Mouse (Mus musculus) midbrain, embryonic 10.5 days (tissue): Measurements from ENCODE around the gene Pbrm1. TPM values are rescaled to one million over a fixed set of nuclear protein-coding genes. Genes with fewer than 3 reads are reported as not detected.

ENCODE experiments used
- DNase-seq: peaks from one replicate; pipeline ENCODE4 v3.0.0-alpha.2; 2017; ENCODE audit warnings: low spot score
- H3K27ac ChIP-seq: fragments of 300-500 bp; sonication (generic); replicated peaks from 2 replicates; pipeline ENCODE4 v1.5.1; 2016; ENCODE audit warnings: mild to moderate bottlenecking
- H3K27me3 ChIP-seq: fragments of 300-500 bp; sonication (generic); 2 replicates; pipeline ENCODE4 v1.6.1; 2016; ENCODE audit warnings: low read depth, mild to moderate bottlenecking; ENCODE audit not compliant: poor library complexity, severe bottlenecking
- H3K36me3 ChIP-seq: fragments of 300-500 bp; sonication (generic); 2 replicates; pipeline ENCODE4 v1.6.1; 2016; ENCODE audit warnings: mild to moderate bottlenecking, moderate library complexity
- H3K4me1 ChIP-seq: fragments of 300-500 bp; sonication (generic); 2 replicates; pipeline ENCODE4 v1.6.1; 2016
- H3K4me3 ChIP-seq: fragments of 300-500 bp; sonication (generic); 2 replicates; pipeline ENCODE4 v1.5.1; 2016; ENCODE audit warnings: mild to moderate bottlenecking, moderate library complexity
- H3K9me3 ChIP-seq: fragments of 300-500 bp; sonication (generic); replicated peaks from 2 replicates; pipeline ENCODE4 v1.6.1; 2016; ENCODE audit warnings: mild to moderate bottlenecking
- WGBS: fragments of 180-500 bp; shearing (Covaris S2); methylation state at CpG from one replicate; pipeline ENCODE4 v1.1.7; 2016; 5-methylcytosine and 5-hydroxymethylcytosine counted together
- polyA plus RNA-seq: library from polyadenylated mRNA; unstranded; fragments of >200 nt; fragmentation: Nextera tagmentation; extraction: Ambion mirVana; gene quantifications from 2 replicates; pipeline ENCODE4 v1.2.1, GENCODE M21; 2016

Pbrm1 gene
- polyA plus RNA-seq, 1 experiment from 2014 or later = 158 TPM

DNA sequence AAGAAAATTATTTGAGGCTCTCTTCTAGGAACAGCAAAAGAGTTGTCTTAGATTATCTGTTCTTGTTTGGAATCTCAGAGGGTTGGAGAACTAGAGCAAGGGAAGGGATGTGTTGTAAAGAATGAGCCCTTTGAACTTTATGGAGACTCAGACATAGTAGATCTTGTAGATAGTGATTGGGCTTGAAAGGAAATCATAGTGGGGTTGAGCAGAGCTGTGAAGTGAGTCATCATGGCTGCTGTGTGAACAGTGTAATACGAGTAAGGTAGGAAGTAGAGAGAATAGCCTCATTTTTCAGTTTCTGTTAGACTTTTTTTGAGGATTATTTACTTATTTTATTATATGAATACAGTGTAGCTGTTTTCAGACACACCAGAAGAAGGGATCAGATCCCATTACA, 71.0 kb downstream of the Pbrm1 start:
- Histone ChIP-seq H3K4me3 (no peak overlapping the region), H3K9me3 (no peaks in the 10 kb centered on the region), H3K27me3 (no peaks in the 10 kb centered on the region), H3K36me3 (peaks cover 99% of the 10 kb centered on the region), H3K27ac (no peak overlapping the region), H3K4me1 (no peaks in the 10 kb centered on the region)
- 96% methylated on average over 1 of the region's 1 CpGs for WGBS
- no peak for DNase-seq

- DNase-seq = no peak
- H3K27ac ChIP-seq = no peak overlapping the region
- peaks cover 95% of the 10 kb centered on the region for H3K36me3 ChIP-seq
- H3K4me3 ChIP-seq = no peak overlapping the region
- 94% methylated on average over 2 of the region's 2 CpGs for WGBS
- no peaks in the 10 kb centered on the region for H3K9me3 ChIP-seq
- H3K4me1 ChIP-seq = no peaks in the 10 kb centered on the region
- no peaks in the 10 kb centered on the region for H3K27me3 ChIP-seq
These were observed 86.2 kb downstream of the Pbrm1 start for GRCm38 (mm10) chr14:31105156-31105555.

DNA sequence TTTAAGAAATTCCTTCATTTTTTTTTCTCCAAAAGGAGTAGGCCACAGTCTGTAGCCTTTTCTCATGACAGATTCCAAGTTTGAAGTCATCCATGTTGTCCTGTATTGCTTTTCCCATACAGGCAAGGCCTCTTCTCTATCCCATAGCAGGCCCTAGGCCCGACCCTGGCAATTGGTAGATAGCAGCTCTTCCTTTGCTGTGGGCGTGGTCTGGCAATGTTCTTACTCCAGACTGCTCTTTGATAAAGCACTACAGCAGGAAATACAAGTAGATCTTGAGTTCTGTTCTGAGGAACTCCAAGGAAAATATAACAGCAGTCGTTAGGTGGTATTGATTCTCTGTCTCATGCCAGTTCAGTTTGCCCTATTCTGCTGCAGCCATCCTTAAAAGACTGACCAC, 91.7 kb downstream of the Pbrm1 start:
- no peak overlapping the region for H3K27ac ChIP-seq
- no peaks in the 10 kb centered on the region for H3K27me3 ChIP-seq
- H3K4me3 ChIP-seq = no peak overlapping the region
- H3K9me3 ChIP-seq = no peaks in the 10 kb centered on the region
- peaks cover 100% of the 10 kb centered on the region for H3K36me3 ChIP-seq
- no peak for DNase-seq
- 85% methylated on average over 3 of the region's 3 CpGs for WGBS
- H3K4me1 ChIP-seq = no peaks in the 10 kb centered on the region

- Histone ChIP-seq H3K36me3 (peaks cover 100% of the 10 kb centered on the region), H3K4me3 (no peak overlapping the region), H3K9me3 (no peaks in the 10 kb centered on the region), H3K27me3 (no peaks in the 10 kb centered on the region), H3K27ac (no peak overlapping the region), H3K4me1 (no peaks in the 10 kb centered on the region)
- WGBS = 91% methylated on average over 5 of the region's 5 CpGs
- DNase-seq = no peak
These were observed 93.2 kb downstream of the Pbrm1 start for GRCm38 (mm10) chr14:31112187-31112586.

DNA sequence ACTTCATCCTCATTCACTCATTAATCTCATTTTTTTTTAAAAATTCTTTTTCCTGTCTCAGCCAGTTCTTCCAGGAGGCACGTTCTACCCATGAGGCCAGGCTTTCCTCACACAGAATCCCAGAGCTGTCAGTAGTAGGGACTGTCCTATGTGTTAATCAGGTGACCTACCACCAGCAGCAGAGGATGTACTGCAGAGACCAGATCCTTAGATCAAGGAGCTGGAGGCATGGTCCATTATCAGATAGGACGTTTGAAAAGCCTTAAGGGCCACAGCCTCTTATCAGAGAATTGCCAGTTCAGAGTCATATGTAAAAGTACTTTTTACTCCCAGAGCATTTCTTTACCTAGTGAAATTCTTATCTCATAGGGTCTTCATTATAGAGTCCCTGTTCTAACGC, 95.1 kb downstream of the Pbrm1 start:
- H3K36me3 ChIP-seq = peaks cover 99% of the 10 kb centered on the region
- H3K27ac ChIP-seq = no peak overlapping the region
- DNase-seq = no peak
- no peaks in the 10 kb centered on the region for H3K27me3 ChIP-seq
- no peaks in the 10 kb centered on the region for H3K9me3 ChIP-seq
- H3K4me1 ChIP-seq = no peaks in the 10 kb centered on the region
- no peak overlapping the region for H3K4me3 ChIP-seq
- 92% methylated on average over 3 of the region's 3 CpGs for WGBS

DNA sequence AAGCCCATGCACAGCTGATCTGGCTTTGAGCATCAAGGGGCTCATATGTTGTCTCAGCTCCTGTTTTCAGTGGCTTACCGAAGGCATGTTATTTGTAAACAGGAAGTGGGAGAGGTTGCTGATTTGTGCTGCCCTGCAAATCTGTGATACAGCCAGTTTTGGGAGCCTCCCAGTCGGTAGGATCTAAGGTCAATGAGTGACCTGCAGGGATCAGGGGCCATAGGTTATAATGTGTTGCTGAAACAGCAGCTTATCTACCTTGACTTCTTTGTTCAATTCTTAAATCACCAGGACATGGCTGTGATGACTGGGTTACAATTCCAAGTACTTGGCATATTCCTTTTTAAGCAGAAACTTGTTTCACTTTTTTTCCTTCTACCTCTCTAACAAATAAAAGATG, 96.6 kb downstream of the Pbrm1 start:
- H3K9me3 ChIP-seq = no peaks in the 10 kb centered on the region
- no peak for DNase-seq
- WGBS = 78% methylated on average over 2 of the region's 2 CpGs
- no peak overlapping the region for H3K27ac ChIP-seq
- no peaks in the 10 kb centered on the region for H3K4me1 ChIP-seq
- H3K4me3 ChIP-seq = no peak overlapping the region
- H3K27me3 ChIP-seq = no peaks in the 10 kb centered on the region
- peaks cover 98% of the 10 kb centered on the region for H3K36me3 ChIP-seq

- H3K27ac ChIP-seq = no peak overlapping the region
- H3K27me3 ChIP-seq = no peaks in the 10 kb centered on the region
- no peaks in the 10 kb centered on the region for H3K9me3 ChIP-seq
- 74% methylated on average over 9 of the region's 9 CpGs for WGBS
- peaks cover 56% of the 10 kb centered on the region for H3K36me3 ChIP-seq
- no peak overlapping the region for H3K4me3 ChIP-seq
- DNase-seq = no peak
- peaks cover 42% of the 10 kb centered on the region for H3K4me1 ChIP-seq
These were observed 106.5 kb downstream of the Pbrm1 start for GRCm38 (mm10) chr14:31125106-31126075.

DNA sequence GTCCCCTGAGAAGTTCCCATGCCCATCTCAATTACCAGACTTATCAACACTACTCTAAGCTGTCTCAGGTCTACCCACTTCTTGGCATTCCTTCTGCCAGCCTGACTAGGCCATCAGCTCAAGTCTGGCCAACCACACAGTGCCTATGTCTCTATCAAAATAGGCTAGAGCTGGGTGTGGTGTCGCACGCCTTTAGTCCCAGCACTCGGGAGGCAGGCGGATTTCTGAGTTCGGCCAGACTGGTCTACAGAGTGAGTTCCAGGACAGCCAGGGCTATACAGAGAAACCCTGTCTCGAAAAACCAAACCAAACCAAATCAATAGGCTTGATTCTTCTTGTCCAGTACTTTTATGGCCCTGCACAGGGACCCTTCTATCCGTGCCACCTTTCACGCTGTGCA, 107.9 kb downstream of the Pbrm1 start:
- Histone ChIP-seq H3K36me3 (peaks cover 42% of the 10 kb centered on the region), H3K4me3 (peak overlapping the region; percentile 82; the same call in 1 of the 2 replicates), H3K4me1 (peaks cover 50% of the 10 kb centered on the region), H3K27ac (no peak overlapping the region), H3K27me3 (no peaks in the 10 kb centered on the region), H3K9me3 (no peaks in the 10 kb centered on the region)
- 93% methylated on average over 8 of the region's 8 CpGs for WGBS
- peak; percentile 10 for DNase-seq

DNA sequence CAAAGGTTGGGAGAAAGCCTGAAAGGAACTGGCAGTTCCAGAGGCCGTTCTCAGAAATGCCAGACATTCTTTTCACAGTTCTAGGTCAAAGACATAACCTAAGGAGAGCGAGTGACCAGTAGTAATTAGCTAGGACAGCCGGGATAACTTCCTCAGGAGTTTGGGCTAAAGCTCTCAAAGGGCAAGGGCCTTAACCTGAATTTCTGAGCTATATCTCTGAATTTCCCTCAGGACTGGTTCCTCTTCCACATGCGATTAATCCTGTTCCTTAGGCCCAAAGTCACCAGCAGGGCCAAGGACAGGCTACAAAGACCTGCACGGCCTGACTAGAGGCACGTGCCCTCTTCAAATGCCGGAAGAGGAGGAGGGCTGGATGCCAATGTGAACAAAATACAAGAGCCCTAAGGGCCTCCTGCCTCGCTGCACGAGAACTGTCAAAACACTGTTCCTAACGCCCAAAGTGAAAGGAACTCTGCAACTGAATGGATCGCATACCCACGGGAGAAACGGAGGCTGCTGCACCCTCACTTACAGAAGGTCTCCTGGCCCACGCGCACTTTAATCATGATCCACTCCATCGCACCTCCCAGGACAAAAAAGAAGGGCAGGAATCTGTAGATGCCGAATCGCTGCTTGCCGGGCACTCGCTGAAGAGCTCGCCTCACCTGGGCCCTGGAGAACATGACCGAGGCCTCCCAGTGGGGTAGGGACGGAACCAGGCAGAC, 109.3 kb downstream of the Pbrm1 start:
- H3K4me1 ChIP-seq = peaks cover 64% of the 10 kb centered on the region
- 4% methylated on average over 23 of the region's 23 CpGs for WGBS
- peak; percentile 58 for DNase-seq
- H3K27me3 ChIP-seq = no peaks in the 10 kb centered on the region
- peak overlapping the region; percentile 97 for H3K27ac ChIP-seq
- H3K4me3 ChIP-seq = peak overlapping the region; percentile 82
- H3K9me3 ChIP-seq = no peaks in the 10 kb centered on the region
- peaks cover 36% of the 10 kb centered on the region for H3K36me3 ChIP-seq

DNA sequence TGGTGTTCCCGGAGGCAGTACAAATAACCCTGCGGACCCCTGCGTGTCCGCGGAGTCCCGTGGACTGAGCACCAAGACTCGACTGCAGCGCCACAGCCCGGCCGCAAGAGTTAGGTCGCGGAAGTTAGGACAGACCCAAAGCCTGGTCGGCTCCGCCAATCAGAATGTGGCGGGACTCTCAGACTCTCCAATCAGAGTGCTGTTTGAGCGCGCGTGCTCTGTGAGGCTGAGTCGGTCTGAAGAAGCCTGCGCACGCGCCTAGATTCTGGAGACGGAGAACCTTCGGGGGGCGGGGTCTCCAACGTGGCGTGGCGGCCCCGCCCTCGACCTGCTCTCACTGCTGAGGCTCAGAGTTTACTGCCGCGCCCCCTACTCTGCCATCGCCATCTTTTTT, 109.9 kb downstream of the Pbrm1 start, which contains the start of gene Smim4:
TSS of gene Smim4 (minus strand) at position 131 of the 394 bp plus-strand sequence.
- Histone ChIP-seq H3K27me3 (no peaks in the 10 kb centered on the region), H3K27ac (peak within 1 kb of the TSS; percentile 97), H3K4me1 (peaks cover 70% of the 10 kb centered on the region), H3K4me3 (peak within 1 kb of the TSS; percentile 82), H3K9me3 (no peaks in the 10 kb centered on the region), H3K36me3 (peaks cover 36% of the 10 kb centered on the region)
- 0% methylated on average over 33 of the region's 33 CpGs for WGBS
- peak; percentile 99 for DNase-seq

DNA sequence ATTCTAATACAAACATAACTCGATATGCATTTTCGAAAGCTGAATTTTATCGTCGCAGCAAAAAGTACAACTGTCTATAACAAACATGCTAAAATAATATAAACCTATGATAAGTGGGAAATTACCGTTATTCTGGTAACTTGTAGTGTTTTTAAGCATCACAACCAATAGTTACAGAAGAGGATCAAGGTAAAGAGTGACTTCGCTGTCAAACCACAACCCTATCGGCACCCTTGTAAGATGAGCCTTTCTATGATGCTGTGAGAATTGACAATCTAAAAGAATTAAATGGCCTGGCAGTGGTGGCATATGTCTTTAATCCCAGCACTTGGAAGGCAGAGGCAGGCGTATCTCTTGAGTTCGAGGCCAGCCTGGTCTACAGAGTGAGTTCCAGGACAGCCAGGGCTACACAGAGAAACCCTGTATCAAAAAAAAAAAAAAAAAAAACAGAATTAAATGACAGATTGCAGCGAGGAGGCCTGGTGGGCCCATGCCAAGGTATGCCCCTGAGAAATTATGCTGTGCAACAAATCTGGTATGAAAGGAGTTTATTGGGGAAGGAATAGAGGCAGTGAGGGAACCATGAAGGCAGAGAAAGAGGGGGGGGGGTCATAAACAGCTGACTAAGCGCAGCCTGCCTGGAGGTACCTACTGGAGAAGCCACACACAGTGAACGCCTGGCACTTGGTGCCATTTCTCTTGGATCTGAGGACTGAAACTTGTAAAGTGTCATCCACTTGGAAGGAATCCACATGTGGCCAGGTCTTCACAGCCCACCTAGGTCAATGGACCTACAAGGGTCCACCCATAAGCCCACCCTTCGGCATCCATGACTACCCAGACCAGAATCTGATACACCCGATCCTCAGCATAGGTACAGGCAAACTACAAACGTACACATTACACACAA, 110.6 kb downstream of the Pbrm1 start:
- H3K27ac ChIP-seq = peak overlapping the region; percentile 97
- H3K4me3 ChIP-seq = peak overlapping the region; percentile 83
- peaks cover 70% of the 10 kb centered on the region for H3K4me1 ChIP-seq
- peaks cover 36% of the 10 kb centered on the region for H3K36me3 ChIP-seq
- H3K9me3 ChIP-seq = no peaks in the 10 kb centered on the region
- 65% methylated on average over 15 of the region's 15 CpGs for WGBS
- no peaks in the 10 kb centered on the region for H3K27me3 ChIP-seq
- no peak for DNase-seq
